In genomic region chr10:83544103-83544479, GRCm38 (mm10) we compare ENCODE assay signal across 8 mouse cellular contexts. TPM values are rescaled to one million over a fixed set of nuclear protein-coding genes. Genes with fewer than 3 reads are reported as not detected.
DNase-seq lines count a peak whose midpoint lies in the region; ATAC-seq and TF ChIP-seq lines count a peak whose summit lies in the region.

No protein-coding gene starts in this region.

- peak overlapping the region; percentile 87 for H3K9ac ChIP-seq in forebrain, embryonic 15.5 days (replicated peaks)
- peak overlapping the region; percentile 75 for H3K9ac ChIP-seq in liver, embryonic 14.5 days (replicated peaks)
- peak overlapping the region; percentile 91 for H3K9ac ChIP-seq in neural tube, embryonic 14.5 days (replicated peaks; ENCODE audit: low read depth, low read length)

- H3K27ac ChIP-seq in forebrain, embryonic 15.5 days (replicated peaks): peak overlapping the region; percentile 86
- H3K27ac ChIP-seq in liver, embryonic 14.5 days: peak overlapping the region; percentile 27
- peak overlapping the region; percentile 91 for H3K27ac ChIP-seq in neural tube, embryonic 14.5 days (ENCODE audit: low read depth, low read length)

- peak overlapping the region; percentile 84 for H3K4me3 ChIP-seq in forebrain, embryonic 15.5 days
- H3K4me3 ChIP-seq in liver, embryonic 14.5 days (ENCODE audit: insufficient read depth in 1 of 2, low read depth in 2 of 2, low read length in 2 of 2): peak overlapping the region; percentile 89 to 90
- peak overlapping the region; percentile 83 for H3K4me3 ChIP-seq in neural tube, embryonic 14.5 days (ENCODE audit: low read depth, low read length)

- H3K27me3 ChIP-seq in forebrain, embryonic 15.5 days: no peaks in the 10 kb centered on the region
- H3K27me3 ChIP-seq in liver, embryonic 14.5 days (ENCODE audit: control insufficient read depth, insufficient read depth, low read length): no peaks in the 10 kb centered on the region
- H3K27me3 ChIP-seq in neural tube, embryonic 14.5 days (ENCODE audit: control insufficient read depth, insufficient read depth, low read length): no peaks in the 10 kb centered on the region

- peak overlapping the region; percentile 52 for H3K4me2 ChIP-seq in forebrain, embryonic 15.5 days (replicated peaks)
- peak overlapping the region; percentile 73 for H3K4me2 ChIP-seq in liver, embryonic 14.5 days (ENCODE audit: low read depth)
- peak overlapping the region; percentile 71 for H3K4me2 ChIP-seq in neural tube, embryonic 14.5 days (ENCODE audit: low read depth, low read length)

- TF ChIP-seq CTCF in liver, embryonic 14.5 days (IDR thresholded peaks at IDR 0.05; ENCODE audit: low read depth): peak; percentile 25; the same call in 1 of the 2 replicates

- H3K36me3 ChIP-seq in forebrain, embryonic 15.5 days: no peaks in the 10 kb centered on the region; the same call in 1 of the 2 replicates
- no peaks in the 10 kb centered on the region for H3K36me3 ChIP-seq in liver, embryonic 14.5 days (replicated peaks; ENCODE audit: control insufficient read depth, insufficient read depth, low read depth)
- no peaks in the 10 kb centered on the region for H3K36me3 ChIP-seq in neural tube, embryonic 14.5 days (ENCODE audit: control insufficient read depth, insufficient read depth, low read length)

- WGBS in forebrain, embryonic 15.5 days: under 1% methylated on average over 39 of the region's 41 CpGs
- under 1% methylated on average over 41 of the region's 41 CpGs for WGBS in liver, embryonic 14.5 days (ENCODE audit: insufficient replicate concordance)
- WGBS in neural tube, embryonic 14.5 days: 0% methylated on average over 38 of the region's 41 CpGs

- peak; percentile 68 for DNase-seq in embryo, embryonic 10.5 days (ENCODE audit: low spot score)
- no peak for DNase-seq in embryo, embryonic 11 days
- DNase-seq in spleen, postnatal 36 days (ENCODE audit: low spot score in 2 of 2): peak; percentile 64 to 69
- DNase-seq in spleen, adult 18-20 months: no peak
- DNase-seq in liver, embryonic 14.5 days (ENCODE audit: low read depth in 3 of 3, low spot score in 3 of 3): peak; percentile 14 to 33 (median 17)
- no peak for DNase-seq in yolk sac, embryonic 10.5 days (ENCODE audit: low spot score)

- H3K4me1 ChIP-seq in forebrain, embryonic 15.5 days: peaks cover 29% of the 10 kb centered on the region
- peaks cover 2% of the 10 kb centered on the region in 2 experiments; a peak in 1 of 4 replicates for H3K4me1 ChIP-seq in liver, embryonic 14.5 days (replicated peaks; ENCODE audit: control insufficient read depth in 2 of 2, insufficient read depth in 2 of 2, low read length in 1 of 2)
- peaks cover 9% of the 10 kb centered on the region; the same call in 1 of the 2 replicates for H3K4me1 ChIP-seq in neural tube, embryonic 14.5 days (ENCODE audit: control insufficient read depth, insufficient read depth, low read length)

- no peak for TF ChIP-seq EP300 in liver, embryonic 14.5 days (IDR thresholded peaks at IDR 0.05; ENCODE audit: low read depth)

- ATAC-seq in forebrain, embryonic 15.5 days (replicated peaks): peak; percentile 93
- ATAC-seq in liver, embryonic 14.5 days (ENCODE audit: insufficient read depth): peak; percentile 85
- peak; percentile 89 for ATAC-seq in neural tube, embryonic 14.5 days (ENCODE audit: low read depth)

- H3K9me3 ChIP-seq in forebrain, embryonic 15.5 days: no peaks in the 10 kb centered on the region
- H3K9me3 ChIP-seq in liver, embryonic 14.5 days (ENCODE audit: control insufficient read depth, low read length): no peaks in the 10 kb centered on the region
- no peaks in the 10 kb centered on the region for H3K9me3 ChIP-seq in neural tube, embryonic 14.5 days (ENCODE audit: control insufficient read depth, low read length)

RNA-seq across cellular contexts. Expression of gene Washc4, which starts 0.5 kb away (rescaled TPM):
- 32.3 and 35.4 TPM in 2 replicates for polyA plus RNA-seq in forebrain, embryonic 15.5 days (2015; fragmentation: Nextera tagmentation; extraction: Ambion mirVana)
- polyA plus RNA-seq in liver, embryonic 14.5 days (2012; rRNA removed): 1.8 and 2.7 TPM in 2 replicates
- 9.6 TPM in 2 replicates for polyA plus RNA-seq in liver, embryonic 14.5 days (2014; fragmentation: Nextera tagmentation; extraction: Ambion mirVana)
- polyA plus RNA-seq in neural tube, embryonic 14.5 days (2014; fragmentation: Nextera tagmentation; extraction: Ambion mirVana): 35.0 and 47.4 TPM in 2 replicates

RNA-seq across cellular contexts. Expression of gene Aldh1l2, which starts 10.2 kb away (rescaled TPM):
- polyA plus RNA-seq in forebrain, embryonic 15.5 days (2015; fragmentation: Nextera tagmentation; extraction: Ambion mirVana): 17.8 and 18.1 TPM in 2 replicates
- 0.10 and 0.16 TPM in 2 replicates for polyA plus RNA-seq in liver, embryonic 14.5 days (2012; rRNA removed)
- polyA plus RNA-seq in liver, embryonic 14.5 days (2014; fragmentation: Nextera tagmentation; extraction: Ambion mirVana): 0.06 TPM in 1 of 2 replicates, not detected in the other
- polyA plus RNA-seq in neural tube, embryonic 14.5 days (2014; fragmentation: Nextera tagmentation; extraction: Ambion mirVana): 21.0 and 22.7 TPM in 2 replicates

Comparison
In these comparisons a context has a peak if more than half of its experiments do, and no peak if none do; other contexts are left out.
1. DNase-seq: peak in embryo, embryonic 10.5 days (single experiment), spleen, postnatal 36 days (2 of 2) and liver, embryonic 14.5 days (3 of 3); none in embryo, embryonic 11 days (single experiment), spleen, adult 18-20 months (0 of 2) and yolk sac, embryonic 10.5 days (single experiment).
2. H3K27ac ChIP-seq: peak in every context shown above with its lines; median percentile 91 in neural tube, embryonic 14.5 days; 86 in forebrain, embryonic 15.5 days; 27 in liver, embryonic 14.5 days.
3. RNA of gene Aldh1l2, which starts 10.2 kb away (polyA plus RNA-seq): 21.0 to 22.7 TPM in neural tube, embryonic 14.5 days and 17.8 to 18.1 TPM in forebrain, embryonic 15.5 days; 0.06 to 0.16 TPM in liver, embryonic 14.5 days; every median in the first group is over 10 times any median in the second.
4. Peak in every context shown above with its lines, with median percentiles within 50 percentile points of each other: ATAC-seq, H3K4me2 ChIP-seq, H3K4me3 ChIP-seq and H3K9ac ChIP-seq.